Mouse (Mus musculus): ENCODE data around the gene Sema6b.

DNA sequence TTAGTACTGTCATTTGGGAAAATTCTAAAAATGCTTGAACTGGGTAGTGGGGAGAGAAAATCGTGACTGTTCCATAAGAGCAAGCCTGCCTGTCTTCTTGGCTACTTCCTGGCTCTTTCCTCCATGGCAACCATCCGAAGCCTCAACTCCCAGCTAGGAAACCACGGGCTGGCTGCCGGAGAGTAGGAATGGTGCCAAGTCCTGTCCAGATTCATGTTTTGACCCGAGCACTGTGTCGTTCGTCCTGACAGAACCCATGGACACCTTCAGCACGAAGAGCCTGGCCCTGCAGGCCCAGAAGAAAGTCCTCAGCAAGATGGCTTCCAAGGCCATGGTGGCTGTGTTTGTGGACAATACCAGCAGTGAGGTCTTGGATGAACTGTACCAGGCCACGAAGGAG is 31.3 kb upstream of the Sema6b start:
- TF ChIP-seq CTCF (IDR thresholded peaks at IDR 0.05; ENCODE audit: low read depth): no peak
- no peak for TF ChIP-seq EP300 (IDR thresholded peaks at IDR 0.05; ENCODE audit: low read depth)
